Mouse (Mus musculus) frontal cortex, postnatal 10 days (tissue): ENCODE data around the gene App.

Experiments used
- DNase-seq, 2 experiments: peaks; one replicate each; pipeline ENCODE4 v3.0.0; 2022; ENCODE audit warnings: low spot score in 2 of 2, mixed read lengths in 1 of 2

The App gene

GRCm38 (mm10) chr16:85173373-85174081 lies at the start of gene App:
Gene App, minus strand, starts transcription at chr16:85173766.
- peak; percentile 77 to 92 for DNase-seq

GRCm38 (mm10) chr16:85215846-85216245 lies 42.3 kb upstream of the App start:
- DNase-seq: peak; percentile 7 to 11

- no peak for DNase-seq
Measured at GRCm38 (mm10) chr16:85215173-85215572, 41.6 kb upstream of the App start.

- DNase-seq: no peak
Measured at GRCm38 (mm10) chr16:85195622-85196021, 22.1 kb upstream of the App start.

GRCm38 (mm10) chr16:85195167-85195566 lies 21.6 kb upstream of the App start:
- no peak for DNase-seq

- no peak for DNase-seq
Measured at GRCm38 (mm10) chr16:85181502-85181901, 7.9 kb upstream of the App start.

- no peak for DNase-seq
Measured at GRCm38 (mm10) chr16:85180710-85181109, 7.1 kb upstream of the App start.

GRCm38 (mm10) chr16:85176666-85177065 lies 3.1 kb upstream of the App start:
- no peak for DNase-seq

- DNase-seq: peak; percentile 38 to 64
Measured at GRCm38 (mm10) chr16:85172571-85173372, 794 bp downstream of the App start.

GRCm38 (mm10) chr16:85171976-85172570 lies 1.5 kb downstream of the App start:
- peak; percentile 29 to 52 for DNase-seq

- no peak for DNase-seq
Measured at GRCm38 (mm10) chr16:85170826-85171510, 2.6 kb downstream of the App start.

- DNase-seq: no peak
Measured at GRCm38 (mm10) chr16:85168821-85169220, 4.7 kb downstream of the App start.

- no peak for DNase-seq
Measured at GRCm38 (mm10) chr16:85166205-85166604, 7.4 kb downstream of the App start.

- DNase-seq: no peak
Measured at GRCm38 (mm10) chr16:85165631-85166030, 7.9 kb downstream of the App start.

GRCm38 (mm10) chr16:85165177-85165576 lies 8.4 kb downstream of the App start:
- DNase-seq: no peak

- no peak for DNase-seq
Measured at GRCm38 (mm10) chr16:85162779-85163178, 10.8 kb downstream of the App start.

GRCm38 (mm10) chr16:85160140-85160539 lies 13.4 kb downstream of the App start:
- no peak for DNase-seq

- DNase-seq: no peak
Measured at GRCm38 (mm10) chr16:85157796-85158546, 15.6 kb downstream of the App start.

- no peak for DNase-seq
Measured at GRCm38 (mm10) chr16:85157156-85157555, 16.4 kb downstream of the App start.

GRCm38 (mm10) chr16:85155836-85156235 lies 17.7 kb downstream of the App start:
- no peak for DNase-seq

GRCm38 (mm10) chr16:85152457-85152856 lies 21.1 kb downstream of the App start:
- DNase-seq: no peak
